Mouse (Mus musculus) cerebellum, adult 2 months (tissue): ENCODE data around the gene Mrpl27.

Experiments
- CTCF ChIP-seq: fragments of 200-500 bp; IDR thresholded peaks from 2 replicates; pipeline ENCODE4 v1.5.1; 2011; ENCODE audit warnings: low read depth, mild to moderate bottlenecking, control low read depth, low read length, moderate library complexity, borderline replicate concordance; ENCODE audit not compliant: insufficient read depth
- POLR2A ChIP-seq: fragments of 200-500 bp; IDR thresholded peaks from 2 replicates; pipeline ENCODE4 v1.6.1; 2011; ENCODE audit warnings: low read length, control low read depth, borderline replicate concordance; ENCODE audit not compliant: insufficient read depth

DNA sequence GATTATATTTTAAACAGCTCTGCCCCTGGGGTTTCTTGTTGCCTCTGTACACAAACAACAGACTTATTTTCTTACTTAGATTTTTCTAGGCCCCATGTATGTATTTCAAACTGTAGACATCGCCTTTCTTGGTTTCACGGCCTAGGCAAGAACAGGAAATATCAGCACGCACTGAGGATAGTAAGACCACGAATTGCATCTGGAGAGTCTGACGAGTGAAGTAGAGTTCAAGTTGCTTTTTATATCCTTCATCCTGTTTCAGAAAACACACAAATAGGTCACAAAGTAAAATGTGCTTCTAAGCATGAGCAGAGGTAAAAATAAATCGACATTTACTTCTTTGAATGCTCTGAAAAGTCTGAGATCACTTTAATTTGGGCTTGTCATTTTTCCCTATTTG is 41.9 kb downstream of the Mrpl27 start:
- TF ChIP-seq POLR2A, result no peak
- no peak for TF ChIP-seq CTCF
